Mouse (Mus musculus) megakaryocyte-erythroid progenitor cell, adult 5-6 weeks (primary cell): Measurements from ENCODE around the gene Gm17349. TPM values are rescaled to one million over a fixed set of nuclear protein-coding genes. Genes with fewer than 3 reads are reported as not detected.

Experiments used
- ATAC-seq: replicated peaks from 2 replicates; pipeline ENCODE4 v1.8.0; 2016; ENCODE audit warnings: mild to moderate bottlenecking, inconsistent platforms; ENCODE audit not compliant: severe bottlenecking, poor library complexity, low FRiP score, low TSS enrichment
- total RNA-seq, 2 experiments: library from RNA; stranded (forward) in 1 of 2; stranded (reverse) in 1 of 2; fragments of 200-1000, 215-1000 nt in 1 of 2; fragments of >200 nt in 1 of 2; fragmentation: Nextera tagmentation in 1 of 2; gene quantifications; 2 replicates each; pipeline ENCODE4 v1.2.3; 2014 to 2017

Gene Gm17349
- total RNA-seq, 2 experiments from 2014 or later = not detected

- ATAC-seq = no peak
Measured at GRCm38 (mm10) chr15:99669392-99669791, 35.9 kb downstream of the Gm17349 start.

- ATAC-seq = peak; percentile 51
Measured at GRCm38 (mm10) chr15:99668881-99669280, 36.4 kb downstream of the Gm17349 start.

DNA sequence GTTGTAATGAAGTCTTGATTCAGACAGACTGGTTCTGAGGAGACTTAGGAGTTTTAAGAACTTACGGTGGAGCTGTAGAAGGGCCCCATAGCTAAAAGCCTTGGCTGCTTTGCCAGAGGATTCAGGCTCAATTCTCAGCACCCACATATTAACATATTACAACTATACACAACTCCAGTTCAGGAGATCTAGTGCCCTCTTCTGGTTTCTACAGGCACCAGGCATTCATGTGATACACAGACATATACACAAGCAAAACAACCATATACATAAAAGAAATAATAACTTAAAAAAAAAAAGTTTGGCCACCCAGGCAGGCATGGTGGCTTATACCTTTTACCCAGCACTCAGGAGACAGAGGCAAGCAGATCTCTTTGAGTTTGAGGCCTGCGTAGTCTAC lies 37.7 kb downstream of the Gm17349 start:
- no peak for ATAC-seq

DNA sequence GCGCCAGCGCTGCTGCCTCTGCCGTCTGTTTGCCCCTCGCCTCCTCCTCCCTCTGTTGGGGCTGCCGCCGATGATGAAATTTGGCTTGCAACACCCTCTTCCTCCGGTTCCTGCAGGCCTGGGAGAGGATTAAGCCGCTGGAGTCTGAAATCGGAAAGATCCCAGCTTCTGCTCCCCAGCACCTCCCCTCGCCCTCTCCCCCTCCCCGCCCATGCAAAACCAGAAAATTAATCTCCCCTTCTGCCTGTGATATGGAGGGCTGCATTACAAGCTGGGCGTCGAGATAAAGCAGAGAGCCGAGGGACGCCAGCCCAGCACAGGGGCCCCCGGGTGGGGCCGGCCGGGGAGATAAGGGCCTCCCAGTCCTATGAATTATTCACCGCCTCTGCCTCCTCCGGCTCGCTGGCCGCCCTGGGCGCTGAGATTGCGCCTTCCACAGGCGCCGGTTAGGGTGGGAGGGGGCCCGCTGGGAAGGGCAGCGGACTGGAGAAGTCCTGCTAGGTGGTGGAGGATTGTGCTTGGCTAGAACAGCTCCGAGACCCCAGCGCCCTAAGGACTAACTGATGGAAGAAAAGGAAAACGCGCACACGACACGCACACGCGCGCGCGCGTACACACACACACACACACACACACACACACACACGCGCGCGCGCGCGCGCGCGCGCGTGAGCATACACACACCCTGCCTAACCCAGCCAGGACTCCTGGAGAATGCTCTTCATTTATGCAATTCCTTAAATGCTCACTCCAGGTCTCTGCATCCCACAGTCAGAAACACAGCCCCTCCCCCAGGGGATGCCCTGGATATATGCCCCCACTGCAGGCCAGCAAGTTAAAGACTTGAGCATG lies 40.5 kb downstream of the Gm17349 start:
- peak; percentile 82 for ATAC-seq

DNA sequence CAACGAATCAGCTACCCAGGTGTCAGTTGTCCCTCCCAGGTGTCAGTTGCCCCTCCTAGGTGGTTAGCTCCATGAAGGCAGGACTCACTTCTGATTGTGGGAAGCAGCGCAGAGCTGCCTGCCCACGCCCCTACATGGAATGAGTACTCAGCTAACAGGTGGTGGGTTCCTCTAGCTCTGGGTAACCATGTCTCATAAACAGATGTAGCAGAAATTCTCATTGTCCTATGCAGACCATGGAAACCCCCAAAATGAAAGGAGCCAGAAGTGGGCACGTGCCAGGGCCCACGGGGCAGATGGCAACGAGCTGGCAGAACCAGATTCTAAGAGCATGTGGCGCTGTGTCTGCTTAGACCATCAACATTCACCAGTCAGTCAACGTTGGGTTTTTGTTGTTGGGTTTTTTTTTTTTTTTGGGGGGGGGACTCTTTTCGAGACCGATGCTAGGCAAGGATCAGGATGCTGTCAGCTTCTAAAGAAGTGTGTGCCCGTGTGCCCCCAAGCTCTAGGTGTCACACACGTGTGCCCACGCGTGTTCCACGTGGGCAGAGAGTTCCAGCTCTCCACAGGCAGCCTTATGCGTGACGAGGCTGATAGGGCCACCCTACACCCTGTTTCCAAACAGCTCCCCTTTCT lies 41.2 kb downstream of the Gm17349 start:
- no peak for ATAC-seq

DNA sequence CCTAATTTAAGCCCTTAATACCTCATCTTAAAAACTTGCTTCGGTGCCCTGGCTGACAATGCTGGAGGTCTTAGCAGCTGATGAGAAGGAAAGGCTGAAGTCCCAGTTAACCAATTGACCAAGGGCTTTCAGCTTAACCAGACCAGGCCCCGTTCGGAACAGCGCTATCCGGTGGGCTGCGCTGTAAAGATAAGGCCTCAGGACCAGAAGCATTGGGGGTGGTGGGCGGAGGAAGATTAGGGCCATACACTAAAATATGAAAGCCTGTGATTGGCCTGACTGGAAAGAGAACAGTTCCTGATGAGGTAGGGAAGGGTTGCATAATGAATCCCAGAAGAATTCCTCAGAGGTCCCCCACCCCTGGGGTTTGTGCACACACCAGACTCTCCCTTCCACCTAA lies 42.9 kb downstream of the Gm17349 start:
- no peak for ATAC-seq

DNA sequence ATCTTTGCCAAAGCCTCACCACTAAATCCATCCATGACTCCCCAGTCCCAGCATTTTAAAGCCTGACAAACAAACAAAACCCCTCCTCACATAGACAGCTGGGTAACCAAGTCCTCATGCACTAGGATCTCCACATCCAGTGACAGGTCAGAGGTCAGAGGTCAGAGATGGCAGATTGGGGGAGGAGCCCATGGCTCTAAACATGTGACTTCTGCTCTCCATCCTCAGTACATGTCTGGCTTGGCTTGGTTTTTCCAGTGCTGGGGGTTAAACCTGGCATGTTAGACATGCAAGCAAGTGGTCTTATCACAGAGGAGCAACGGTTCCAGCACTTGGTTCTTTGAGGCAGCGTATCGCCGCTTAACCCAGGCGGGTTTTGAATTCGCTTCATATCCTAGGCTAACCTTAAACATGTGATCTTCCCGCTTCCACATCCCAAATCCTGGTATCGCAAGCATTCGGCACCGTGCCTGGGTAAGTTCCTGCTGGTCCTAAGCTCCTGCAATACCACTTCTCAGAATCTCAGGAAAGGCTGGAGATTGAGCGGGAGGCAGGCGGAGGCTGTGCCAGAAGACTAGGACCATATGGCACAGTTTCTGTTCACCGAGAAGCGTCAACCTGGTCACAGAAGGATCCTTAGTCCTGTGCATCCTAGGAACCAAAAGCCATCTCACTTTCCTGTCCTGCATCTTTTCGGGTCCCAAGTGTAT lies 44.0 kb downstream of the Gm17349 start:
- no peak for ATAC-seq

DNA sequence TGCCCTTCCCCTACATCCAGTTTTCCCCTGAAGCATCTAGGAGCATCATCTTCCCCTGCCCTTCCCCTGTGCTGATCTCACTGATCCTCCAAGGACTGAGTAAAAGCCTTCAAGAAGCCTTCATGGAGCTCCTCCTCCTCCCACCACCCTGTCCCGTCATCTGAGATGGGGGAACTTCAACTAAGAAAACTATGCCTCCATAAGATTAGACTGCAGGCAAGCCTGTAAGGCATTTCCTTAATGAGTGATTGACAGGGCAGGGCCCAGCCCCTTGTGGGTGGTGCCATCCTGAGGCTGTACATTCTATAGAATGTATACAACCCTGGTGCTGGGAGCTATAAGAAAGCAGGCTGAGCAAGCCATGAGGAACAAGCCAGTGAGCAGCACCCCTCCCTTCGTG lies 46.9 kb downstream of the Gm17349 start:
- peak; percentile 73 for ATAC-seq

DNA sequence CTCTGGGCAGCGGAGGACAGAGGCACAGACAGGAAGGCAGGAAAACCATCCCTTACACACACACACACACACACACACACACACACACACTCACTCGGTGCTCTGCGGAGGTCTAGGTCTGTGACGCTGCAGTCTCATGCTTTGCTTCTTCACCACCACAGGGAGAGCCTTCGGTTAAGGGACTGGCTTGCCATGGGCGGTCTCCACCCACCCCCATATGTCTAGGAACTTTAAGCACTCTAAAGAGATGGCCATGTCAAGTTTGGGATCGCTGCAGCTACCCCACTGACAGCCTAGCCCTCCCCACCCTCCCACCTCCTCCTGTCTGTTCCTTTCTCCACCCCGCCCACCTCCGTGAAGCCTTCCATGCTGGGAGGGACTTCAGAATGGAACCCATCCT lies 49.3 kb downstream of the Gm17349 start:
- no peak for ATAC-seq

DNA sequence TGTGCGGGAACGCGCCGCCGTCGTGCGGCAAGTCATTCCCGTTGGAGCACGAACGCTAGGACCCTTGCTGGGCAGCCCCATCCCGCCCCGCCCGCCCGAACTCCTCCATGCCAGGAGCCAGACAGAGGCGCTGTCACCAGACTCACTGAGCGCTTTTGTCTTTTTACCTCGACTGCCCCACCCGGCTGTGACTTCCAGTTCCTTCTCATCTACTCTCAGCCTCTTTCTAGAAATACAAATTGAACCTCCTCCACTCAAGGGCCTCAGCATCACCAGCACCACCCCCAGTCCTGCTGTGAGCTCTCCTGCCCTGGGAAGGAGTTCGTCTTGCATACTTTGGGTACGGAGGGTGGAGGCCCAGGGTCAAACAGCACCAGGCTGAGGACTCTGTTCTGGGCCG lies 51.4 kb downstream of the Gm17349 start:
- no peak for ATAC-seq

DNA sequence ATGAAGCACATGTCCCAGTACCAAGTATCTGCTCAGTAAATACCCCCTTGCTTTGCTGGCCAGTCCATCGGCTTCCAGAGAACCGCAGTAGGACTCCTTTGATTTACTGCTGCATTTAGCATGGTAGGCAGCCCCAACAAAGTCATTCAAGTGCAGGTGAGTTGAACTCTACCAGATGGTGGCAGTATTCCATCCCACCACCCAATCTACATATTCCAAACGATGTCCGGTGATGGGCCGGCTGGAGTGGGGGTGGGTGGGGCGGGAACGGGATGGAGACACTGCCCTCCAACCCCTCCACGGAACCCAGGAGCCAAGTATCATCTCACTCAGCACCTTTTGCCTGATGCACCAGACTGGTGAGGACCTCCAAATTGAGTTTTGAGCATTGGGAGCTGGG lies 52.0 kb downstream of the Gm17349 start:
- no peak for ATAC-seq

Other genes with a start within 250 kb of the Gm17349 start
- gene Nckap5l, start 247.7 kb downstream of the Gm17349 start, total RNA-seq (2014; fragmentation: Nextera tagmentation) = 1.6 and 16.0 TPM in 2 replicates
- gene Nckap5l, start 247.7 kb downstream of the Gm17349 start, total RNA-seq (2017) = 0.52 and 7.4 TPM in 2 replicates
- 6.5 and 11.4 TPM in 2 replicates for gene Bcdin3d, start 230.8 kb downstream of the Gm17349 start, total RNA-seq (2014; fragmentation: Nextera tagmentation)
- gene Bcdin3d, start 230.8 kb downstream of the Gm17349 start, total RNA-seq (2017) = 5.3 and 6.6 TPM in 2 replicates
- not detected in 2 replicates for gene Faim2, start 177.3 kb downstream of the Gm17349 start, total RNA-seq (2014; fragmentation: Nextera tagmentation)
- gene Faim2, start 177.3 kb downstream of the Gm17349 start, total RNA-seq (2017) = not detected in 2 replicates
- not detected in 2 replicates for gene Aqp2, start 126.4 kb downstream of the Gm17349 start, total RNA-seq (2014; fragmentation: Nextera tagmentation)
- gene Aqp2, start 126.4 kb downstream of the Gm17349 start, total RNA-seq (2017) = not detected in 2 replicates
- not detected in 2 replicates for gene Aqp5, start 114.7 kb downstream of the Gm17349 start, total RNA-seq (2014; fragmentation: Nextera tagmentation)
- not detected in 2 replicates for gene Aqp5, start 114.7 kb downstream of the Gm17349 start, total RNA-seq (2017)
- gene Aqp6, start 104.1 kb downstream of the Gm17349 start, total RNA-seq (2014; fragmentation: Nextera tagmentation) = not detected in 2 replicates
- not detected in 2 replicates for gene Aqp6, start 104.1 kb downstream of the Gm17349 start, total RNA-seq (2017)
- 31.1 and 62.5 TPM in 2 replicates for gene Racgap1, start 53.8 kb downstream of the Gm17349 start, total RNA-seq (2014; fragmentation: Nextera tagmentation)
- 38.5 and 45.9 TPM in 2 replicates for gene Racgap1, start 53.8 kb downstream of the Gm17349 start, total RNA-seq (2017)
- not detected in 2 replicates for gene Asic1, start 35.1 kb downstream of the Gm17349 start, total RNA-seq (2014; fragmentation: Nextera tagmentation)
- gene Asic1, start 35.1 kb downstream of the Gm17349 start, total RNA-seq (2017) = 0.33 TPM in 1 of 2 replicates, not detected in the other
- gene Smarcd1, start 3.4 kb downstream of the Gm17349 start, total RNA-seq (2014; fragmentation: Nextera tagmentation) = 29.2 and 37.5 TPM in 2 replicates
- 10.5 and 28.6 TPM in 2 replicates for gene Smarcd1, start 3.4 kb downstream of the Gm17349 start, total RNA-seq (2017)
- gene Gpd1, start 12.0 kb upstream of the Gm17349 start, total RNA-seq (2014; fragmentation: Nextera tagmentation) = 0.49 TPM in 1 of 2 replicates, not detected in the other
- gene Gpd1, start 12.0 kb upstream of the Gm17349 start, total RNA-seq (2017) = 0.23 TPM in 1 of 2 replicates, not detected in the other
- 60.9 and 68.1 TPM in 2 replicates for gene Cox14, start 20.1 kb upstream of the Gm17349 start, total RNA-seq (2014; fragmentation: Nextera tagmentation)
- 17.2 and 30.4 TPM in 2 replicates for gene Cox14, start 20.1 kb upstream of the Gm17349 start, total RNA-seq (2017)
- gene Cers5, start 67.4 kb upstream of the Gm17349 start, total RNA-seq (2014; fragmentation: Nextera tagmentation) = 2.4 and 7.2 TPM in 2 replicates
- gene Cers5, start 67.4 kb upstream of the Gm17349 start, total RNA-seq (2017) = 2.2 and 8.3 TPM in 2 replicates
- gene Lima1, start 170.0 kb upstream of the Gm17349 start, total RNA-seq (2014; fragmentation: Nextera tagmentation) = 0.09 TPM in 1 of 2 replicates, not detected in the other
- 0.11 TPM in 1 of 2 replicates, not detected in the other for gene Lima1, start 170.0 kb upstream of the Gm17349 start, total RNA-seq (2017)